Mouse (Mus musculus): ENCODE measurements at regions not wholly inside any gene's neighbourhood (a gene's known extent, or its start where the extent isn't known, plus 50 kb on each side); places are given as distances from the start of the nearest gene placed in this dataset.

DNA sequence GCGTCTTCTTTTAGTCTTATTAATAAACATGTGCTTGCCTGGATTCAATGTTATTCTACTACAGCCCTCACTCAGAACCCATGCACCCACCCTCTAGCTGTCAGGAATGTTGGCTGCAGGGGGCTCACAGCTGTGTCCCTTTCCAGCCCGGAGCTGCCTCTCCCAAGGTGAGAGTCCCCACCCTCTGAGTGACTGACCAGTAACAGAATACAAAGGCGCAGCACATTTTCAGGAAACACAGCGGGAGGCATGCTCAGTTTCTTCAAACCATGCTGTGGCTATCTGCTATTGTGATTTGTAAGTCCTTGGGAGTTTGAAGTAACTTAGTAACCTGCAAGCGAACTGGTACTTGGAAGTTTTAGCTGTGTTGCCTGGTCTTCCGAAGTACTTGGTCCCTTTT lies 93.1 kb upstream of the Gm765 start:
- no peak for TF ChIP-seq CTCF (IDR thresholded peaks at IDR 0.05)
- no peak for TF ChIP-seq EP300 (IDR thresholded peaks at IDR 0.05)

Data from lung, postnatal 0 days (tissue).